Mouse (Mus musculus): ENCODE results near the gene Gm43517.
A peak's percentile ranks its signal among the peaks of the same experiment; 100 is the strongest.

The Gm43517 gene

DNA sequence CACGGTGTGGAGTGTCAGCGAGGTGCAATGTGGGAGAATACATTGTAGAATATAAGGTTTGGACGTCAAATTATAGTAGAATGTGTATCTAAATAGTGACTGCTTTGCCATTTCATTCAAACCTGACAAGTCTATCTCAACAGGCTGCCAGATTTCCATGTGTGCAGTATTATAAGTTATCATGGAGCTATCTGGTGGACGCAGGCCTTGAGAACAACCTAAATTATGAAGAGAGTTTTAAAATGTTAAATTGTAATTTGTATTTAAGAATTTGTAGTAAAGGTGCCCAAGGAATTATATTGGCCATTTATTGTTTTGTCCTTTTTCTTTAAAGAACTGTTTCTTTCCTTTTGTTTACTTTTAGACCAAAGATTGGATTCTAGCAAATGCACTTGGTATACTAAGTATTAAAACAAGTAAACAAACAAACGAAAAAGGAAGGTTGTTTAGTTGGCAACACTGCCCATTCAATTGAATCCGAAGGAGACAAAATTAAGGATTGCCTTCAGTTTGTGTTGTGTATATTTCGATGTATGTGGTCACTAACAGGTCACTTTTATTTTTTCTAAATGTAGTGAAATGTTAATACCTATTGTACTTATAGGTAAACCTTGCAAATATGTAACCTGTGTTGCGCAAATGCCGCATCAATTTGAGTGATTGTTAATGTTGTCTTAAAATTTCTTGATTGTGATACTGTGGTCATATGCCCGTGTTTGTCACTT is 1.3 kb downstream of the Gm43517 start:
- peak; percentile 26 for DNase-seq

- peak; percentile 19 for DNase-seq
Measured at GRCm38 (mm10) chr12:49387856-49388598, 3.1 kb downstream of the Gm43517 start.

- DNase-seq: peak; percentile 41
Measured at GRCm38 (mm10) chr12:49389666-49390065, 4.7 kb downstream of the Gm43517 start.

- peak; percentile 36 for DNase-seq
Measured at GRCm38 (mm10) chr12:49390257-49390656, 5.3 kb downstream of the Gm43517 start.

- no peak for DNase-seq
Measured at GRCm38 (mm10) chr12:49390926-49391304, 5.9 kb downstream of the Gm43517 start.

GRCm38 (mm10) chr12:49391305-49392040 is 6.5 kb downstream of the Gm43517 start:
- DNase-seq: peak; percentile 93

- DNase-seq: peak; percentile 30
Measured at GRCm38 (mm10) chr12:49392041-49392390, 7.0 kb downstream of the Gm43517 start.

GRCm38 (mm10) chr12:49392876-49393275 is 7.9 kb downstream of the Gm43517 start:
- DNase-seq: peak; percentile 13

GRCm38 (mm10) chr12:49393639-49394038 is 8.7 kb downstream of the Gm43517 start:
- DNase-seq: peak; percentile 26

DNA sequence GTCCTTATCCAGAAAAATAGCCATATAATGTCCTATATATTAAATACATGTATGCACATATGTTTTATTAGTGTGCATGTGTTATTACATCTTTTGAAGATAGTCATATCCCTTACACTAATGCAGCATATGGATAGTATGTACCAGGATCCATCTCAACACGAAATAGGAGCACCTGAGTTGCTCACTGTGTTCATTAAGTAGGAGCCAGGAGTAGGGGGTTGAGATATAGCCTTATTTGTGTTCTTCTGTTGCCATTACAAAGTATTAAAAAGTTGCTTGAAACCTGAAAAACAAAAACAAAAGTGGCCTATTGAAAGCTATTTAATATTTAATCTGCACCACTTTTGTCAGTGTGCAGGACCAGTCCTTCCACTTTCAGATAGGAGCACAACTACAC is 9.2 kb downstream of the Gm43517 start:
- DNase-seq: peak; percentile 24

DNA sequence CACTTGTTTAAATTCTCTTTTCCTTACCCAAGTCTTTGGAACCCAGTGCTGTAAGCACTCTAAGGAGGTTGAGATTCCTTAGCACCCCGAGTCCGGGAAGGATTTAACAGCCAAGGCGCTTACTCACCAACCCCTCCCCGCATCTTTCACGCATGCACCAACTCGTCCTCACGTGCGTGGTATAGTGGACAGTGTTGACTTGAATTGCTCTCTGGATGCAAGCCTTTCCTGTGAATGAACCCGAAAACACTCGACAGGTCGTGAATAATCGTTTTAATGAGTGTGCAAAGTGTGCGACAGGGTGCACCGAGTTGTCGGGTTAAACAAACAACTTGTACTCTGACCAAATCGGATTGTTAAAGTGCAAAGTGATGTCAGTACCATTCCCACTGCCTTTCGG is 9.9 kb downstream of the Gm43517 start:
- DNase-seq: peak; percentile 44

- peak; percentile 12 for DNase-seq
Measured at GRCm38 (mm10) chr12:49395969-49396368, 11.0 kb downstream of the Gm43517 start.

DNA sequence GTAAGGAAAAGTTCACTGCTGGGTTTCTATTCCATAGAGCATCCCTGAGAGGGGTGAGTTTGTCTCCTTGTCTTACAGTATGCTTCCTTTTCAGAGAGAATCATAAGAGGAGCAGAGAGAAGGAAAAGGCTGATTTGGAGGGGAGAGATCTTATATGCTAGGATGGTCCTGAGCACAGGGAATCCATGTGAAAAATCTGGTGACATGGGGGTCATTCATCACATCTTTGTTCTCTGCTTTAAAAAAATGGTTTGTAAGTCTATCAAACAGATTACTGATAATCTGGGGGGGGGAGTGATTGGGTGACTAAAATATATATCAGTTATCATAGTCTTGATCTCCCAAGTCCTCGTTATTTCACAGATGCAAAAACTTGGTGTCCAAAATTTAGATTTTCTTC is 11.8 kb downstream of the Gm43517 start:
- DNase-seq: peak; percentile 8

GRCm38 (mm10) chr12:49397443-49398162 is 12.6 kb downstream of the Gm43517 start:
- peak; percentile 4 for DNase-seq

- DNase-seq: peak; percentile 4
Measured at GRCm38 (mm10) chr12:49398163-49398540, 13.2 kb downstream of the Gm43517 start.

DNA sequence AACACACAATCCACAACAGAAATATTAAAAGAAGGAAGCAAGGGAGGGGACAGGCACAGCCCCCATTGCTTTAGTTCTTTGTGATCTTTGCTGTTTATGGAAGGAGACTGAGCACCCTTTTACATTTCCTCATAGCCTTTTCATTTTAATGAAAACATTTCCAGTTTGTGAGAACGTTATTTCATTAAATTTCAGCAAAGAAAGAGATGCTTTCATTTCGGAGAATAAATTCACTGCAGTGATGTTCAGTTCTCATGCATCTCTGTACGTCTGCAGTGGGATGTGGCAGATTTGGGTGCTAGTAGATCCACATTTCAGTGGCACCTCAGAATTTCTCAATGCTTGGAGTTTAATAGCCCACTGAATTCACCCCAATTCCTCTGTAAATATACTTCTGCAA is 13.7 kb downstream of the Gm43517 start:
- peak; percentile 7 for DNase-seq

- no peak for DNase-seq
Measured at GRCm38 (mm10) chr12:49399611-49400010, 14.6 kb downstream of the Gm43517 start.

DNA sequence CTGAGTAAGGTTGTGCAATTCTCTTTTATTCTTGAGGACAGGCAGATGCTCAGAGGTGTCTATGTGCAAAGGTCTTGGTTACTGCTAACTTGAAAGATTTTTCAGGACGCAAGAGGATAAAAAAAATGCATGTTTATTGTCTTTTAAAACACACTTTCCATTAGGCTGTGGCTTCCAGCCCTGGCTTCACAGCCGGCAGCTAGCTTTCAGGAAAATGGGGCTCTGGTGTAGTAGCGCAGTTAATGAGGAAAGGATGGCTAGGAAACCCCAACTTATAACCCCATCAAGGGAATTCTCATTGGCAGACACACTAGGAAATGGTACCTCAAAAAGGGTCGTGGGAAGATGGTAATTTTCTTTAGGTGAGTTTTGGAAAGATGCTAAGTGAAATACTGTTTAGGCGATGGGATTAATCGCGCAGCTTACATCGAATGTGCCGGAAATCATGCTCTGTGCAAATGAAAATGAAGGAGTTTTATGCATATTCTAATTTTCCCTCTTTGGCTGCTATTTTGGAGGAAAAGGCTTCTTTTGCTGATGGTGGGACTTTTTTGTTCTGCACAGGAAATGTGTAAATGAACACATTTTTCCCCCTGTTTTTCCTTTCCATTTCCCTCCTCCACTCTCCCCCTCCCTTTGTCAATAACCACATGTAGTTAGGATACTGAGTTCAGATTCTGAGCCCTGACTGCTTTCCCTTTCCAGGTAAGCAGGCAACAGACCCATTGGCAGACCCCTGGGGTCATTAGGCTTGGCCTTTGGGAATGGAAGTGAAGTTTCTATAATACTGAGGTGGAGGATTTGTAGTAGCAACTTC is 15.3 kb downstream of the Gm43517 start:
- DNase-seq: peak; percentile 29

DNA sequence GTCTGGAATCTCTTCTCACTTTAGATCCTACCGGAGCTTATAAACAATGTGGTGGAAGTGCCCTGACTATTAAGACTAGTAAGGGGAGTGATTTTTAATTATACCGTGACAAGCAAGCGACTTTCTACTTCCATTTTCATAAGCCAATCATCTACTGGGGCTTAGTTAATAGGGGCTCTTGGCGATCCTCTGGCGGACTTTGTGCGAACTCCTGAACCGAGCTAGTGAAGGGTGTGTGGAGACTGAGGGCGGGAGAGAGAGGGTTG is 15.8 kb downstream of the Gm43517 start:
- DNase-seq: no peak

DNA sequence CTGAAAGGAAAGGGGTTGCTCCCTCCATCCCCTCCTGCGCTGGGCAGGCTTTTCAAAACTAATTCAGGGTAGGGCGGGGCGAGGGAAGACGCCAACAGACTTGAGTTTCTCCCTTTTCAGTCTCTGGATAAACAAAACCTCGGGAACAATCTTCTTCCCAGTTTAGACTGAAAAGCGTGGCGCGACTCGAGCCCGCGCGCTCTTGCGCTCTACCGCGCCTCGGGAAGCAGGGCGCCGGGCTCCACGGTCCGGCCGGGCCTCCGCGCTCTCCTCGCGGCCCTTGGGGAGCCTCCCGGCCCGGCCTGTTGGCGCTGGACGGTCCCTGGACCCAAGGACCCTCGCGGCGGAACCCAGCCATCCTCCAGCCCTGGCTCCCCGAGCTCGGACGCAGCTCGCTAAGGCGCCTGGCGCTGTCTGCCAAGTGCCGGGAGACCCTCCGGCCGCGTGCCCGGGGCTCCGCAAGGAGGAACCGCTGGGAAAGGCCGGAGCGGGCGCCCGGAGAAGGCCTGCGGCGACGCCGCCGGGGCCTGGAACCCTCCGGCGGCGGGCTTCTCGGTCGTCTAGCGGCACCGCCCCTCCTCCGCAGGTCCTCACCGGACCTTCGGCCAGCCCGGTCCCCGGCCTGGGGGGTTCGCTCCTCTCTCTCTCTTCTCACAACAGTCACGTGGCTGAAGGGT is 16.3 kb downstream of the Gm43517 start:
- DNase-seq: peak; percentile 77

DNA sequence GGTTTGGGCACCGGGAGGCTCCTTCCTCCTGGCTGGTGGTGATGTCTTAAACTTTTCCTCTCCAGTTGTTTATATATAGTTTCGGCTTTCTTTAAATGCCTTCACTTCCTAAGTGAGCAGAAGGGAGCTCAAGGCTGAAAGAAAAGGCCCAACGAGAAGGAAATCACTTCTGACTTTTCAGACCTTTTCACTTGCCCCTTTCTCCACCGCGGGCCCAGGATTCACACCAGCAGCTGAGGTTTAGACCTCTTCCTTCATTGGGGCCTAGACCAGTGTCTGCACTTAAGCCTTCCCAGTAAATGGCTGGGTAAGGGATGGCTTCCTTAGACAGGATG is 16.8 kb downstream of the Gm43517 start:
- DNase-seq: peak; percentile 27

DNA sequence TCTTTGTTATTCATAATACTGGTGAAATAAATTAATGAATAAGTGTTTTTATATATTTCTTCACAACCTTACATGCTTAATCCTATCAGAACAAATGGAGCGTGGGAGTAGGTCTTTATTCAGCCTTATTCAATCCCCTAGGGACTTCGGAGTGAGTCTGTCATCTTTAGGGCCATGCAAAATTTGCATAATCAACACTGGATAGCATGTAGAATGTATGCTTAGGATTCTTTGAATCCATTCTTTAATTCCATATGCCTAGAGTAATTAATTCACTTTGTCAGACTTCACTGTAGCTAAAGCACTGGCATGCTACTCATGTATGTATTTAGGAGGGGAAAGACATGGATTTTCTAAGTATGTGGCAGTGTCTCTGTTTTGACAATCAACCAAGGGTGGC is 24.9 kb downstream of the Gm43517 start:
- no peak for DNase-seq
